Mouse (Mus musculus) spleen, postnatal 36 days (tissue): ENCODE measurements around the gene Zc3h15.
A peak's percentile ranks its signal among the peaks of the same experiment; 100 is the strongest.
"Not testable (repeated sequence)": the region's sequence is repeated elsewhere in the genome, so short reads cannot be mapped to it uniquely, and the experiment has no call there.

ENCODE experiments used
- DNase-seq, 2 experiments: peaks; one replicate each; pipeline ENCODE4 v3.0.0; 2022; ENCODE audit warnings: low spot score in 2 of 2, mixed read lengths in 1 of 2

The Zc3h15 gene

GRCm38 (mm10) chr2:83644276-83645252, at the start of gene Zc3h15:
Gene Zc3h15, plus strand, starts transcription at chr2:83644435.
- peak; percentile 93 to 94 for DNase-seq

DNA sequence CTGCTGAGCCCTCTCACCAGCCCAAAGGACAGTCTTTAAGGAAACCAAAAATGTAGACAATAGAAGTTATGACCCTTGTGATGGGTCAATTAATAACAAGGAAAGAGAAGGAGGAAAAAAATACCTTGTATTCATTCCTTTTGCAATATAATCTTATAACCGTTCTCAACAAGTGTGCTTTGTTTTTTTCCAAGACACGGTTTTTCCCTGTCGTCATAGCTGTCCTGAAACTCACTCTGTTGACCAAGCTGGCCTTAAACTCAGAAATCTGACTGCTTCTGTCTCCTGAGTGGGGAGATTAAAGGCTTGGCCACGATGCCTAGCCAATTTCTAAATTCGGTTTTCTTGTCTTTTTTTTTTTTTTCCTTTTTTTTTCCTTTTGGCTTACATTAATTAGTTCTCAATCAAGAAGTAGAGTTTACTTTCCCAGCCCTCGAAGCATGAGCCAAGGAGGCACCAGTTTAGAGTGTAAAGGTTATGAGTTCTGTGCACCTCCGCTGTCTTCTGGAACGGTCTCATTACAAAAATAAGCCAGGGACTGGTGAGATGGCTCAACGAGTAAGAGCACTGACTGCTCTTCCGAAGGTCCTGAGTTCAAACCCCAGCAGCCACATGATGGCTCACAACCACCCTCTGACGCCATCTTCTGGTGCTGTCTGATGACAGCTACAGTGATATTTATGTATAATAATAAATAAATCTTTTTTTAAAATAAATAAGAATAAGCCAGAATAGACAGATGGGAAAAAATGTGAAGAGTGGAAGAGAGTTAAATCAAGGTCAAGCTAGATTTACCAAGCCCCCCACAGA, 23.5 kb upstream of the Zc3h15 start:
- no peak for DNase-seq

GRCm38 (mm10) chr2:83621511-83621910, 22.7 kb upstream of the Zc3h15 start:
- DNase-seq = no peak

DNA sequence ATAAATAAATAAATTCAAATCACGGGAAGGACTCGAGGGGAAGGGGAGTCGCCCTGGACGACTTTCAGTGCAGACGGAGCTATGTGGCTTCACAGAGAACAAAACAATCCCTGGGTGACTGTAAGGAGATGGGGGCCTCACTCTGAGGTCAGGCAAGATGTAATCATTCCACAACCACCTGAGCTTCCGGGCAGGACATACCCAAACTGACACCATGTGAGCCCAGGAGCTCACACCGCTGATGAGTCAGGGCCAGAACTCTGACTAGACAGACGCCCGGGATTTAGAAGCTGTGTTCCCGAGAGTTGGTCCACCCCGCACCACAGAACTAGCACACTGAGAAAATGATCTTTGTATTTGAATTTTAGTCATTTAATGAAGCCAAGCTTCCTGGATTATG, 21.4 kb upstream of the Zc3h15 start:
- DNase-seq = no peak

GRCm38 (mm10) chr2:83624045-83624444, 20.2 kb upstream of the Zc3h15 start:
- no peak for DNase-seq

- peak; percentile 51 to 58 for DNase-seq
Measured at GRCm38 (mm10) chr2:83625226-83626108, 18.8 kb upstream of the Zc3h15 start.

- DNase-seq = no peak
Measured at GRCm38 (mm10) chr2:83626881-83627280, 17.4 kb upstream of the Zc3h15 start.

GRCm38 (mm10) chr2:83627495-83627894, 16.7 kb upstream of the Zc3h15 start:
- DNase-seq = no peak

GRCm38 (mm10) chr2:83627932-83628331, 16.3 kb upstream of the Zc3h15 start:
- no peak for DNase-seq

- no peak for DNase-seq
Measured at GRCm38 (mm10) chr2:83641993-83642392, 2.2 kb upstream of the Zc3h15 start.

DNA sequence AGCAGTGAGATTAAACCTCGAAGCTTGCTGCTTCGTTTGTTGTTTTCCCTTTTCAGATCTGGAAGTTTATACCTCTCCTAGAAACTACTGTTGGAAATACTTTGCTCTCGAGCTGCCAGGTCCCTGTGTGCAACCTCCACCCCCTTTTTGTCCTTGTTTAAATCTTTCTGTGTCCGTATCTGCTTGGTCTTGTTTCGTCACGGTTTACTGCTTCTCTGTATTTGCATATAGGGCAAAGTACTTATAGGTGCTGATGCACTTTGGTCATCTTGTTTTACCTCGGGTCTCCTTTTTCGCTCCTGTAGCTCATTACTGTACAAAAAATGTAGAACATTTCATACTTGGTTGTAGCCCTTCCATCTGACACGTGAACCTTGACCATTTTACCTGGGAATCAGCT, 4.7 kb downstream of the Zc3h15 start:
- DNase-seq = no peak

DNA sequence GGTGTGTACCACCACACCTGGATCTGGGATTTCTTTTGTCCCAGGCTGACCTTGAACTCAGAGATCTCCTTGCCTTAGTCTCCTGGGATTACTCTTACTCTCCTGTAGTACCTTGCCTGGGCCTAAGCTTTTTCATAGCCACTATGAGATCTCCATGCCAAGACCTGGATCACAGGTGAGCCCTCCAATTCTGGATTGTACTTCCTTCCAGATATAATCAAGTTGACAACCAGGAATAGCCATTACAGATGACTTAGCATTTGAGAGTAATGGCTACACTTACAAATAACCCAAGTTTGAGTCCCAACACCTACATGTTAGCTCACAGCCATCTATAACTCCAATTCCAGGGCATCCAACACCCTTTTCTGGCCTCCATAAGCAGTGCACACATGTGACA, 8.4 kb downstream of the Zc3h15 start:
- DNase-seq = no peak

GRCm38 (mm10) chr2:83659279-83659678, 15.0 kb downstream of the Zc3h15 start:
- no peak for DNase-seq

GRCm38 (mm10) chr2:83660114-83660513, 15.9 kb downstream of the Zc3h15 start:
- no peak for DNase-seq

DNA sequence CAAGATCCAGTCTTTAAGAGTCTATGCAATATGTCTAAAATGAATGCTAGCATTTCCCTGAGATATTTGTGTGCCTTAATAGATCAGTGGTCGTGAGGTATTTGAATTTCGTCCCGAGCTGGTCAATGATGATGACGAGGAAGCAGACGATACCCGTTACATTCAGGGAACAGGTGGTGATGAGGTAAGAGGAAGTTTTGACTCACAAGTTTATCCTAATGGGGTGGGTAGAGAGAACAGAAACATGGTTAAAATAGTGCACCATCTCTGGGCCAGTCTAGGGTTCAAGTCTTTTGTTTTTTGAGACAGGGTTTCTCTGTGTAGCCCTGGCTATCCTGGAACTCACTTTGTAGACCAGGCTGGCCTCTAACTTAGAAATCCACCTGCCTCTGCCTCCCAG, 17.1 kb downstream of the Zc3h15 start:
- DNase-seq = no peak

- not testable (repeated sequence) for DNase-seq
Measured at GRCm38 (mm10) chr2:83665051-83665450, 20.8 kb downstream of the Zc3h15 start.

GRCm38 (mm10) chr2:83667430-83667829, 23.2 kb downstream of the Zc3h15 start:
- no peak for DNase-seq

DNA sequence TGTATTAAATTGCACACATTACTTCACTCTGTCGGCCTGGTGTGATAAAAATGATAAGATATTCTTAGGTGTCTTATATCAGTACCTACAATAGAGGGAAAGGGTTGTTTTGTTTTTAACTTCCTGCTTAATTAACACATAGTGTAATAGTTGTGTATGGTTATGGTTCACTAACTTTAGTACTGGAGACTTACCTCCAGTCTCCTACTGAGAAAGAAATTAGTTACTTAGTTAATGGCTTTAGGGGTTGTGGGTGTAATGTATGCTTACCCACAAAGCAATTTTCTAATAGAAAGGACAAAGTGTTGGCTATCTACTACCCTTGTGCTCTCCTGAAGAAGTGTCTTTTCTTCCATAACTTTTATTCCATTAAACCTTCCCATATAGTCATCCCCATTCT, 23.8 kb downstream of the Zc3h15 start:
- DNase-seq = no peak

DNA sequence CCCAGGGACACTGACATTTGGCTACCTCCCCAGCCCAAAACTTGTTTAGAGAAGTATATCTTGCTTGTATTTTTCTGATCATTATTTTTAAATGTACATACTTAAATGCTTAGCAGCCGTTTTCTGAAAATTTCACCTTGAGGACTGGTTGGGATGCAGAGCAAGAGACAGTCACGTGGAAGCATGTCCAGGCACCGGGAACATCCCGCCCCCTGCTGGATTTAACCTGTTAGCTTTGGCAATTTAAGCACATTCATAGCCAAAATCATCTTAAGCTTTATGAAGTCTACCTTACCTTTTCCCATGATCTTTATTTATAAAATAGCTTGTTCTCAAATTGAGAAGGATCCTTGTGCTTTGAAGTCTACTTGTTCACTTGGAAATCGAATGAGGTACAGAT, 25.8 kb downstream of the Zc3h15 start:
- no peak for DNase-seq

DNA sequence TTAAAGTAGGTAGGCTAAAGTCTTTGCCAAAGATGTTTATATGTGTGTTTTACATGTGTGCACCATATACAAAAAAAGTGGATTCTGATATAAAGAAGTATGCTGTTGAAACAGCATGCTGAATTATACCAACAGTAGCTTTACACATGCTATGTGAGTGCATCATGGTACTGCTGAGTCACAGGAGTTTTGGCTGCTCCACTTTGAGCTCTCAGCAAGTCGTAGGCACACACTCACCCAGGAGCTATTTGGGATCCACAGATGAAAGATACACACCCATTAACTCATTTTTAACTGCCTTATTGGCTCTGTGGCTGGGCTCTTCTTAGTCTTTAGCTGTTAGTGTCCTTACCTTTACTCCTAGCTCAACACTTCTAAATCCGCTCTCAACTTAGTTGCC, 27.6 kb downstream of the Zc3h15 start:
- no peak for DNase-seq

- no peak for DNase-seq
Measured at GRCm38 (mm10) chr2:83673067-83673466, 28.8 kb downstream of the Zc3h15 start.

DNA sequence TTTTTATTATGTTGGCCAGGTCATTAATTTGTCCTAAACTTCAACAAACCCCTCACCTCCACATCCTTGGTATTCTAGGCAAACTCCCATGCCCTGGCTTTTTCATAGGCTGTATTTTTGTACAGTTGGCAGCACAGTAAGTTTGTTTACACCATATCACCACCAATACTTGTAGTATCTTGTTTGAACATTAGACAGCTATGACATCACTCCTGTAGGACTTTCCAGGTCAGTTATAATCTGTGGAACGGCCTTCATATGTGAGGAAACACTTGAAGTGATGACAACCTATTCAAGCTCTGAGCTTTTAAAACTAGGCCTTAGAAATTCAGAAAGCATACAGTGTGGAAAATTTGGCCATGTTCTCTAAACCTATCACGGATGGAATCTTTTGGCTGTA, 29.6 kb downstream of the Zc3h15 start:
- DNase-seq = no peak
